Mouse (Mus musculus): ENCODE measurements around the gene Tgoln1. TPM values are rescaled to one million over a fixed set of nuclear protein-coding genes. Genes with fewer than 3 reads are reported as not detected.
A peak's percentile ranks its signal among the peaks of the same experiment; 100 is the strongest.

Gene Tgoln1
- total and polyA plus RNA-seq, 2 experiments, result 41.4 to 68.7 TPM

DNA sequence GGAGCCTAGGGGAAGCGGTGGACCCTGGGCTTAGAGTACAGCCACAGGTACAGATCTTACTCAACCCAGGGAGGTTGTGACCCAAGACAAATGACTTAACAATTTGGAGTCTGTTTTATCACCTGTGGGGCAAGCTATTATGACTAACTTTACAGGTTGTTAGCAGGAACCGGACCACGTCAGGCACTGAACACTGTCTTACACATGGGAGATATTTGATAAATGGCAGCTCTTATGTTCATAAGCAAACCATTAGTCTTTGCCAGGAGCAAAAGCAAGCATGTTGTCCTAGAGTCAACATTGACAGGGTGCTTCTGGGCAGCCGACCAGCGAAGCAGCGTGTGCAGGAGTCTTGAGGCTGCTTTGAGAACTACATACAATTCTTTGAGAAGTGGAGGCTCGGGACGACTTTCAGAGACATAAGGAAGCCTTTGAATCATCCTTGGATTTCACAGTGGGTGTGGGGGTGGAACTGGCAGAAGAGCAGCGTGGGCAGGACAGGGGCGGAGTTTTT, 33.6 kb upstream of the Tgoln1 start:
- Histone ChIP-seq H3K79me2 (ENCODE audit: control insufficient read depth, insufficient read depth, low read length) (0 out of 2 replicates have a peak, but pooled peaks cover 7% of the 10 kb centered on the region), H3K27ac (replicated peaks; ENCODE audit: insufficient read depth, low read depth, low read length) (no peak overlapping the region), H3K4me1 (ENCODE audit: control insufficient read depth, insufficient read depth, low read length) (peaks cover 12% of the 10 kb centered on the region), H3K9ac (ENCODE audit: low read depth, low read length) (no peak overlapping the region), H3K36me3 (ENCODE audit: control insufficient read depth, insufficient read depth, low read length) (no peaks in the 10 kb centered on the region), H3K4me3 (ENCODE audit: insufficient read depth, low read depth, low read length) (no peak overlapping the region), H3K27me3 (ENCODE audit: control insufficient read depth, insufficient read depth, low read length) (no peaks in the 10 kb centered on the region)
- DNase-seq (ENCODE audit: extremely low read depth, low read depth, low spot score), result peak; percentile 78
- TF ChIP-seq CTCF (IDR thresholded peaks at IDR 0.05; ENCODE audit: low read depth, low read length) (no peak), POLR2A (IDR thresholded peaks at IDR 0.05; ENCODE audit: extremely low read depth, insufficient read depth, low read length) (no peak)
- 36% methylated on average over 10 of the region's 10 CpGs for WGBS

GRCm38 (mm10) chr6:72648002-72648595, 31.3 kb upstream of the Tgoln1 start:
- no peak for DNase-seq (ENCODE audit: extremely low read depth, low read depth, low spot score)
- no peak for TF ChIP-seq CTCF (IDR thresholded peaks at IDR 0.05; ENCODE audit: low read depth, low read length)
- TF ChIP-seq POLR2A (IDR thresholded peaks at IDR 0.05; ENCODE audit: extremely low read depth, insufficient read depth, low read length), result no peak
- 88% methylated on average over 12 of the region's 12 CpGs for WGBS

GRCm38 (mm10) chr6:72647383-72647820, 30.6 kb upstream of the Tgoln1 start:
- H3K9ac ChIP-seq (ENCODE audit: low read depth, low read length), result no peak overlapping the region
- DNase-seq (ENCODE audit: extremely low read depth, low read depth, low spot score), result peak; percentile 55
- TF ChIP-seq CTCF (IDR thresholded peaks at IDR 0.05; ENCODE audit: low read depth, low read length) (peak; percentile 71), POLR2A (IDR thresholded peaks at IDR 0.05; ENCODE audit: extremely low read depth, insufficient read depth, low read length) (no peak)
- peaks cover 7% of the 10 kb centered on the region for H3K4me1 ChIP-seq (ENCODE audit: control insufficient read depth, insufficient read depth, low read length)
- H3K27ac ChIP-seq (replicated peaks; ENCODE audit: insufficient read depth, low read depth, low read length), result no peak overlapping the region
- WGBS, result 64% methylated on average over 10 of the region's 10 CpGs
- no peaks in the 10 kb centered on the region for H3K36me3 ChIP-seq (ENCODE audit: control insufficient read depth, insufficient read depth, low read length)
- H3K27me3 ChIP-seq (ENCODE audit: control insufficient read depth, insufficient read depth, low read length), result no peaks in the 10 kb centered on the region
- 0 out of 2 replicates have a peak, but pooled peaks cover 7% of the 10 kb centered on the region for H3K79me2 ChIP-seq (ENCODE audit: control insufficient read depth, insufficient read depth, low read length)
- H3K4me3 ChIP-seq (ENCODE audit: insufficient read depth, low read depth, low read length), result no peak overlapping the region

More at GRCm38 (mm10) chr6:72648002-72648595, 31.3 kb upstream of the Tgoln1 start:
- no peak overlapping the region for H3K9ac ChIP-seq (ENCODE audit: low read depth, low read length)
- peaks cover 8% of the 10 kb centered on the region for H3K4me1 ChIP-seq (ENCODE audit: control insufficient read depth, insufficient read depth, low read length)
- 0 out of 2 replicates have a peak, but pooled peaks cover 7% of the 10 kb centered on the region for H3K79me2 ChIP-seq (ENCODE audit: control insufficient read depth, insufficient read depth, low read length)
- no peaks in the 10 kb centered on the region for H3K36me3 ChIP-seq (ENCODE audit: control insufficient read depth, insufficient read depth, low read length)
- H3K27ac ChIP-seq (replicated peaks; ENCODE audit: insufficient read depth, low read depth, low read length), result no peak overlapping the region
- H3K4me3 ChIP-seq (ENCODE audit: insufficient read depth, low read depth, low read length), result no peak overlapping the region
- no peaks in the 10 kb centered on the region for H3K27me3 ChIP-seq (ENCODE audit: control insufficient read depth, insufficient read depth, low read length)

GRCm38 (mm10) chr6:72645364-72645763, 28.6 kb upstream of the Tgoln1 start:
- H3K9ac ChIP-seq (ENCODE audit: low read depth, low read length), result no peak overlapping the region
- no peak overlapping the region for H3K4me3 ChIP-seq (ENCODE audit: insufficient read depth, low read depth, low read length)
- peaks cover 7% of the 10 kb centered on the region for H3K4me1 ChIP-seq (ENCODE audit: control insufficient read depth, insufficient read depth, low read length)
- no peak overlapping the region for H3K27ac ChIP-seq (replicated peaks; ENCODE audit: insufficient read depth, low read depth, low read length)
- WGBS, result 96% methylated on average over 7 of the region's 7 CpGs
- no peak for DNase-seq (ENCODE audit: extremely low read depth, low read depth, low spot score)
- no peaks in the 10 kb centered on the region for H3K36me3 ChIP-seq (ENCODE audit: control insufficient read depth, insufficient read depth, low read length)
- H3K27me3 ChIP-seq (ENCODE audit: control insufficient read depth, insufficient read depth, low read length), result no peaks in the 10 kb centered on the region
- 0 out of 2 replicates have a peak, but pooled peaks cover 7% of the 10 kb centered on the region for H3K79me2 ChIP-seq (ENCODE audit: control insufficient read depth, insufficient read depth, low read length)
- TF ChIP-seq POLR2A (IDR thresholded peaks at IDR 0.05; ENCODE audit: extremely low read depth, insufficient read depth, low read length), result no peak
- no peak for TF ChIP-seq CTCF (IDR thresholded peaks at IDR 0.05; ENCODE audit: low read depth, low read length)

DNA sequence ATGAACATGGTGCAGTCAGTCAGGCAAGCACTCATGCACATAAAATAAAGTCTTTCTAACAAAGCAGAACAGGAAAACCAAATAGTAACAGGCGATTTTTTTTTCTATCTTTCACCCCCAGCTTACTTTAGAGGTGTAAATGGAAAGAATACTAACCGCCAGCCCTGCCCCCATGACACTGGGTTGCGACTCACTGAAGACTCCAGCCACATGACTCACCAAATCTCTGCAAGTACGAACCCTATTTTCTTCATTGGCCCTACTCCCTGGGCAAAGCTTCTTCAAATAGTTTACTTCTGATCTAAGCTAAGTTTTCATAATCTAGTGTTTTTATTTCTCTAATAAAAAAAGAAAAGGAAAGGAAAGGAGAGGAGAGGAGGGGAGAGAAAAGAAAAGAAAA, 27.8 kb upstream of the Tgoln1 start:
- TF ChIP-seq POLR2A (IDR thresholded peaks at IDR 0.05; ENCODE audit: extremely low read depth, insufficient read depth, low read length) (no peak), CTCF (IDR thresholded peaks at IDR 0.05; ENCODE audit: low read depth, low read length) (no peak)
- Histone ChIP-seq H3K4me1 (ENCODE audit: control insufficient read depth, insufficient read depth, low read length) (peaks cover 2% of the 10 kb centered on the region; the same call in 1 of the 2 replicates), H3K9ac (ENCODE audit: low read depth, low read length) (no peak overlapping the region), H3K79me2 (ENCODE audit: control insufficient read depth, insufficient read depth, low read length) (0 out of 2 replicates have a peak, but pooled peaks cover 5% of the 10 kb centered on the region), H3K27me3 (ENCODE audit: control insufficient read depth, insufficient read depth, low read length) (no peaks in the 10 kb centered on the region), H3K36me3 (ENCODE audit: control insufficient read depth, insufficient read depth, low read length) (no peaks in the 10 kb centered on the region), H3K27ac (replicated peaks; ENCODE audit: insufficient read depth, low read depth, low read length) (no peak overlapping the region), H3K4me3 (ENCODE audit: insufficient read depth, low read depth, low read length) (no peak overlapping the region)
- WGBS, result 84% methylated on average over 4 of the region's 4 CpGs
- DNase-seq (ENCODE audit: extremely low read depth, low read depth, low spot score), result no peak
